Mouse (Mus musculus): ENCODE results near the gene Aldoart2.
"Not testable (repeated sequence)": the region's sequence is repeated elsewhere in the genome, so short reads cannot be mapped to it uniquely, and the experiment has no call there.

- TF ChIP-seq CTCF (conservative IDR thresholded peaks at IDR 0.05; ENCODE audit: low read length); POU5F1 (IDR thresholded peaks at IDR 0.05; ENCODE audit: borderline replicate concordance, low read length): not testable (repeated sequence)
These were observed 10.1 kb upstream of the Aldoart2 start for GRCm38 (mm10) chr12:55554901-55555300.

All from E14TG2a.4 (cell line).